Mouse (Mus musculus) intestine, postnatal 0 days (tissue): ENCODE results near the gene Carhsp1. TPM values are rescaled to one million over a fixed set of nuclear protein-coding genes. Genes with fewer than 3 reads are reported as not detected.

Experiments used
- ATAC-seq: fragments of 200-750 bp; cut with Nextera tagmentation; 2 replicates; pipeline ENCODE4 v1.8.0; 2017; ENCODE audit warnings: mild to moderate bottlenecking, moderate TSS enrichment, moderate library complexity
- H3K27ac ChIP-seq: fragments of 300-500 bp; sonication (generic); 2 replicates; pipeline ENCODE4 v1.5.1; 2014; ENCODE audit warnings: mild to moderate bottlenecking, low read depth, low read length, moderate library complexity
- H3K27me3 ChIP-seq: fragments of 300-500 bp; sonication (generic); replicated peaks from 2 replicates; pipeline ENCODE4 v1.6.1; 2014; ENCODE audit warnings: low read length, mixed read lengths; ENCODE audit not compliant: control insufficient read depth, insufficient read depth
- H3K36me3 ChIP-seq: fragments of 300-500 bp; sonication (generic); 2 replicates; pipeline ENCODE4 v1.6.1; 2014; ENCODE audit warnings: mild to moderate bottlenecking, moderate library complexity; ENCODE audit not compliant: control insufficient read depth, insufficient read depth
- H3K4me1 ChIP-seq: fragments of 300-500 bp; sonication (generic); replicated peaks from 2 replicates; pipeline ENCODE4 v1.6.1; 2014; ENCODE audit warnings: antibody characterized with exemption, low read length, mixed read lengths; ENCODE audit not compliant: control insufficient read depth, insufficient read depth
- H3K4me2 ChIP-seq: fragments of 300-500 bp; sonication (generic); replicated peaks from 2 replicates; pipeline ENCODE4 v1.6.1; 2014; ENCODE audit warnings: low read depth, mild to moderate bottlenecking, moderate library complexity
- H3K4me3 ChIP-seq: fragments of 300-500 bp; sonication (generic); 2 replicates; pipeline ENCODE4 v1.5.1; 2014; ENCODE audit warnings: low read depth, low read length
- H3K9ac ChIP-seq: fragments of 300-500 bp; sonication (generic); 2 replicates; pipeline ENCODE4 v1.6.1; 2014; ENCODE audit warnings: mild to moderate bottlenecking, low read depth, low read length
- H3K9me3 ChIP-seq: fragments of 300-500 bp; sonication (generic); 2 replicates; pipeline ENCODE4 v1.6.1; 2016; ENCODE audit warnings: mixed run types; ENCODE audit not compliant: control insufficient read depth
- CTCF ChIP-seq: sonication (generic); IDR thresholded peaks from 2 replicates; pipeline ENCODE4 v1.5.1; 2016; ENCODE audit warnings: low read depth, mild to moderate bottlenecking, control low read depth, antibody characterized with exemption, moderate library complexity
- WGBS: fragments of 180-500 bp; shearing (Covaris S2); extraction: QIAGEN DNeasy Blood & Tissue Kit; methylation state at CpG from one replicate; pipeline ENCODE4 v1.1.7; 2014; 5-methylcytosine and 5-hydroxymethylcytosine counted together
- polyA plus RNA-seq: library from polyadenylated mRNA; unstranded; fragments of >200 nt; fragmentation: Nextera tagmentation; extraction: Ambion mirVana; gene quantifications from 2 replicates; pipeline ENCODE4 v1.2.1, GENCODE M21; 2015

Carhsp1 gene
- polyA plus RNA-seq, 1 experiment from 2014 or later, result 43.9 TPM

DNA sequence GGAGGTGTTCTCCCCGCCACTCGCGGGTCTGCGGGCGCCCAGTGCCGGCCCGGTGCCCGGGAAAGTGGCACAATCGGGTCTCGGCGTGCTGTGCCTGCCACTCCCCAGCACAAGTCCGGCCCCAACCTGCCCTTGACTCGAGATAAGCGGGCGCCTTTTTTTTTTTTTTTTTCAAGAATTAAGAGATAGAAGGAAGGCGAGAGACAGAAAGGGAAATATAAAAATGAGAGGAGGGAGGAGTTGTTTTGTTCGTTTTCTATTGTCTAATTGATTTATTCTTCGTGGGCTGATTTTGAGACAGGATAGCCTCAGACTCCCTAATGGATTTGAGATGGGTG lies 364 bp upstream of the Carhsp1 start:
- H3K27ac ChIP-seq, result peak overlapping the region; percentile 86; the same call in 1 of the 2 replicates
- H3K27me3 ChIP-seq, result no peaks in the 10 kb centered on the region
- H3K36me3 ChIP-seq, result peaks cover 7% of the 10 kb centered on the region; the same call in 1 of the 2 replicates
- peak overlapping the region; percentile 69 for H3K4me3 ChIP-seq
- peak overlapping the region; percentile 22; the same call in 1 of the 2 replicates for H3K9ac ChIP-seq
- H3K9me3 ChIP-seq, result no peaks in the 10 kb centered on the region
- WGBS, result 0% methylated on average over 18 of the region's 18 CpGs
- TF ChIP-seq CTCF, result no peak
- peak overlapping the region; percentile 88 for H3K4me2 ChIP-seq
- H3K4me1 ChIP-seq, result peaks cover 12% of the 10 kb centered on the region
- no peak; the same call in 1 of the 2 replicates for ATAC-seq

DNA sequence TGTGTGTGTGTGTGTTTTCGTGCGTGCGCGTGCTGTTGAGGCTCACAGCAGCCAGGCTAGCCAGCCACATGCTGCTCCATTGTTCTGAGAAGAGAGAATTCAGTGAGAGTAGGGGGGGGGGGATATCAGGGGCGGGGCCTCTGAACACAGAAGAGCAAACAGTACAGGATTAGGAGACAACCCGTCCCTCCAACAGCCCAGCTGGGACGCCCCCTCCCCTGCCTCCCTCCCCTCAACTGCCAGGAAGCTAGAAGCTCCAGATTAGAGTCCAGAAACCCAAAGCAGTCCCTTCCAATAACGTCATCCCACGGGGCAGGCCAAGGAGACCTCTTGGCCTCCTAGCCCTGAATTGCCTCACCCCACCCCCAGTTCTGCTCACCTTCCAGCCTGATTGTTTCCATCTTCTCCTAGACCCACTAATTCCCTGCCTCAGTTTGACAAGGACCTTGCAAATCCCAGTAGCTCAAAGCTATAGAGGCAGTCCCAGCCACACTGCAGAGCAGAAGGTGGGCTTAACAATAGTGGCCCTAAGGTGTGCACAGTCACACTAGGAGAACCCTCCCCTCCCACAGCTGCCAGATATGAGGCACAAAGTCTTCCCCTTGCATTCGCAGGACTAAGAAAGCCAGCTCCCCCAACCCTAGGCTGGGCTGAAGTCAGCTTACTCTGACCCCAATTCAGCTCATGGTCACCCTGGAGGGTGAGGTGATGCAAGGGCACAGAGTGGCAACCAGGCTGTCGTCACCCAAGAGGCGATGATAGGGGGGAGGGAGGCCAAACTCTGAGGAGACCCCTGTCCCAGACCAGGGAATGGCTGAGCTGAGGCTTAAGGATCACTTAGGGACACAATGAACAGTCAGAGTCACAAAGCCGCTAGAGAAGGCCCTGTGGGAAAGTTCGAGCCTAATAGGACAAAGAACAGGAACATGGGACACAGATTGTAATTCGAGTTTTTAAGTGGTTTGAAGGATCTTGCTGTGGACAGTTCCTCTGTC lies 1.6 kb downstream of the Carhsp1 start:
- peak overlapping the region; percentile 88 for H3K4me2 ChIP-seq
- H3K27me3 ChIP-seq, result no peaks in the 10 kb centered on the region
- no peak overlapping the region for H3K27ac ChIP-seq
- 12% methylated on average over 15 of the region's 15 CpGs for WGBS
- no peak for ATAC-seq
- H3K36me3 ChIP-seq, result peaks cover 7% of the 10 kb centered on the region; the same call in 1 of the 2 replicates
- no peak overlapping the region; the same call in 1 of the 2 replicates for H3K9ac ChIP-seq
- H3K4me3 ChIP-seq, result peak overlapping the region; percentile 69
- TF ChIP-seq CTCF, result no peak
- peaks cover 13% of the 10 kb centered on the region for H3K4me1 ChIP-seq
- H3K9me3 ChIP-seq, result no peaks in the 10 kb centered on the region

DNA sequence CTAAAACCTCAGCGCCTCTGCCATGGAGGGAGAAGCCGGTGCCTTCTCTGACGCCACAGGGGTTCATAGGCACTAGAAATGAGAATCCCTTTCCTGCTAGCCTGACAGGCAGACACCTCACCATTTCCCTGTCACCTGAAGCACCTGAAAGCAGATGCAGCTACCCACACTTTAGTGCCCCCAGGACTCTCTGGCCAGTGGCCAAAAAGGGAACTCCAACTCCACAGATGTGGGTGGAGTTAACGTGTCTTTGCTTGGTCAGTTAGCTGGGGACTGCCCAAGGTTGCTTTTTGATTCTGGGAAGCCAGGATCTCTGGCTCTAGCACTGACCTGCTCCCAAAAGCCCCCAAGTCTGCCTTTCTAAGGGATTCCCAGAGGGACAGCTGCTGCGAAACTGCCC lies 2.5 kb downstream of the Carhsp1 start:
- no peak for ATAC-seq
- no peak overlapping the region for H3K4me3 ChIP-seq
- TF ChIP-seq CTCF, result no peak
- WGBS, result 72% methylated on average over 5 of the region's 5 CpGs
- no peak overlapping the region for H3K9ac ChIP-seq
- peak overlapping the region; percentile 88 for H3K4me2 ChIP-seq
- H3K9me3 ChIP-seq, result no peaks in the 10 kb centered on the region
- no peaks in the 10 kb centered on the region for H3K27me3 ChIP-seq
- no peak overlapping the region for H3K27ac ChIP-seq
- H3K4me1 ChIP-seq, result peaks cover 13% of the 10 kb centered on the region
- peaks cover 7% of the 10 kb centered on the region; the same call in 1 of the 2 replicates for H3K36me3 ChIP-seq

DNA sequence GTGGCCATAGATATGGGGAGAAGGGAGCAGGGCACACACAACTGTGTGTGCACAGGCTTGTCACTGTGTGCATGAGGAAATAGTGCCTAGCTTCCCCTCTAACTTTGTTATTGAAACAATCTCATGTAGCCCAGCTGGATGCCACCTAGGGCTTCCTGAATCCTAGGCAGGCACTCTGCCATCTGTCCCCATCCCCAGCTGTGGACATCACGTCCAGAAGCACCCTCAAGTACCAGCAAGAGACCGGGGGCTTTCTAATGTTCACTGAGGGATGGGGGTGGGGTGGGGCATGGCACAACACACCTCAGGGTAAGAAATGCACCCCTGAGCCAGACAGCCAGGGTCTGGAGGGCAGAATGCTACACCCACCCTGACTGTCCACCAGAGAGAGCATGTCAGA lies 3.6 kb downstream of the Carhsp1 start:
- Histone ChIP-seq H3K27ac (no peak overlapping the region), H3K36me3 (peaks cover 10% of the 10 kb centered on the region; the same call in 1 of the 2 replicates), H3K27me3 (no peaks in the 10 kb centered on the region), H3K4me2 (no peak overlapping the region), H3K4me3 (no peak overlapping the region), H3K9me3 (no peaks in the 10 kb centered on the region), H3K9ac (no peak overlapping the region), H3K4me1 (peaks cover 13% of the 10 kb centered on the region)
- WGBS, result 69% methylated on average over 2 of the region's 2 CpGs
- TF ChIP-seq CTCF, result no peak
- ATAC-seq, result no peak

DNA sequence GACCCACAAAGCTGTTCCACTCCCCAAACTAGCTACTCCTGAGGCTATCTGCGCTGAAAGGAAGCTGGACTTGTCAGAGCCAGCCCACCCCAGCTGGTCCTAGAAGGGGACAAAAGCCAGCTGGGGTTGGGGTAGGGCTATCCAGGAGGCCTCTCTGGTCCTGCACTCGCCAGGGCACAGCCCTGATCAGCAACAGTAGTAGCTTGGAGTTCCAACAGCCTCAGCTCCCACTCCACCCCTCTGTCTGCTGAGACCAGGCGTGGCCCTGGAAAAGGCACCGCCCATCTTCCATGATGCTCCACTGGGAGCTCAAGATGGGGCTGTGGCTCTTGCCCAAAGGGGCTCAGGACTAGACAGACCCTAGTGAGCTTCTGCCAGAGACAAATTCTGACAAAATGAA lies 4.1 kb downstream of the Carhsp1 start:
- Histone ChIP-seq H3K9ac (no peak overlapping the region), H3K4me3 (no peak overlapping the region), H3K27me3 (no peaks in the 10 kb centered on the region), H3K4me2 (0 out of 2 replicates have a peak overlapping the region, but pooled peaks have one; percentile 17), H3K36me3 (peaks cover 15% of the 10 kb centered on the region; the same call in 1 of the 2 replicates), H3K4me1 (peaks cover 13% of the 10 kb centered on the region), H3K9me3 (no peaks in the 10 kb centered on the region), H3K27ac (0 out of 2 replicates have a peak overlapping the region, but pooled peaks have one; percentile 7)
- 48% methylated on average over 4 of the region's 4 CpGs for WGBS
- no peak for ATAC-seq
- no peak for TF ChIP-seq CTCF

DNA sequence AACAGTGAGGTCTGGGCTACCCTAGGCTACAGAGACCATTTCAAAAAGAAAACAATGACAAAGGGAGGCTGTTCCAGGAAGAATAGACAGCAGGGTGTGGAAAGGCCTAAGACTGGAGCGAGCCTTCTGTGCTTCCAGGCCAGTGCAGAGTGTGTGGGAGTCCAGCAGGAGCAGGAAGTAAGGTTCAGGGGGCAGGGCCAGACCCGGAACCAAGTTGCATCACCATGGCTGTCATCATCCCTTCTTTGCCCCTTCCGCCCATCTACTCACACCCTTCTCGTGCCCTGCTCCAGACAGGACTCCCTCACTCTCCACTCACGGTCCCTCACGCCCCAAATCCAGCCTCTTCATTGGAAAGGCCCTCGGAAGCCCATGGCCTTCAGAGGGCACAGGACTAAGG lies 4.7 kb downstream of the Carhsp1 start:
- Histone ChIP-seq H3K9me3 (no peaks in the 10 kb centered on the region), H3K36me3 (peaks cover 21% of the 10 kb centered on the region), H3K4me2 (0 out of 2 replicates have a peak overlapping the region, but pooled peaks have one; percentile 17), H3K4me3 (no peak overlapping the region), H3K27ac (peak overlapping the region; percentile 12; the same call in 1 of the 2 replicates), H3K9ac (no peak overlapping the region), H3K4me1 (peaks cover 13% of the 10 kb centered on the region), H3K27me3 (no peaks in the 10 kb centered on the region)
- ATAC-seq, result no peak
- no peak for TF ChIP-seq CTCF
- WGBS, result 66% methylated on average over 7 of the region's 7 CpGs
